Mouse (Mus musculus): ENCODE data around the gene Ripor1. TPM values are rescaled to one million over a fixed set of nuclear protein-coding genes. Genes with fewer than 3 reads are reported as not detected.
A peak's percentile ranks its signal among the peaks of the same experiment; 100 is the strongest.
"Not testable (repeated sequence)": the region's sequence is repeated elsewhere in the genome, so short reads cannot be mapped to it uniquely, and the experiment has no call there.

The Ripor1 gene
- polyA plus RNA-seq, 1 experiment, result 26.5 TPM

DNA sequence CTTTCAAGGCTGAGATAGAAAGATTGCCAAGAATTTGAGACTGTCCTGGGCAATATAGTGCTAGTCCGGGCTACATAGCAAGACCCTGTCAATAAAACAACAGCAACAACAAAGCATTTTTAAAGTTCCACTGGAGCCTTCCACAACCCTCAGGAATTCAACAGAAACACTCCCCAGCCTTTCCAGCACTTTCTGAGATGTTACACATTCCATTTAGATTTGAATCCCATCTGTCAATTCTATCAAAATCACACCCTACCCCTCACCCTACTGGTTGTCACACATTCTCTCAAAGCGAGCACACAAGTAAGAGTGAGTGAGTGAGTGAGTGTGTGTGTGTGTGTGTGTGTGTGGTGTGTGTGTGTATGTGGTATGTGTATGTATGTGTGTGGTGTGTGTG lies 12.6 kb upstream of the Ripor1 start:
- H3K36me3 ChIP-seq (ENCODE audit: control insufficient read depth, insufficient read depth, low read length, poor library complexity, severe bottlenecking), result no peaks in the 10 kb centered on the region
- no peak overlapping the region for H3K9ac ChIP-seq (ENCODE audit: low read depth, poor library complexity, severe bottlenecking)
- H3K27ac ChIP-seq (ENCODE audit: insufficient read depth, low read length), result no peak overlapping the region
- H3K9me3 ChIP-seq (replicated peaks; ENCODE audit: control insufficient read depth, insufficient read depth, low read length, poor library complexity, severe bottlenecking), result no peaks in the 10 kb centered on the region
- no peaks in the 10 kb centered on the region for H3K27me3 ChIP-seq (ENCODE audit: control insufficient read depth, insufficient read depth, low read length, poor library complexity, severe bottlenecking)
- no peak overlapping the region for H3K4me3 ChIP-seq (ENCODE audit: low read depth, low read length)
- H3K4me1 ChIP-seq (ENCODE audit: control insufficient read depth, insufficient read depth, low read length), result no peaks in the 10 kb centered on the region
- no peak for TF ChIP-seq EP300 (IDR thresholded peaks at IDR 0.05; ENCODE audit: insufficient read depth, low read depth, low read length)
- TF ChIP-seq CTCF (IDR thresholded peaks at IDR 0.05; ENCODE audit: low read depth, low read length), result no peak
- TF ChIP-seq POLR2A (IDR thresholded peaks at IDR 0.05; ENCODE audit: insufficient read depth, low read length), result no peak

DNA sequence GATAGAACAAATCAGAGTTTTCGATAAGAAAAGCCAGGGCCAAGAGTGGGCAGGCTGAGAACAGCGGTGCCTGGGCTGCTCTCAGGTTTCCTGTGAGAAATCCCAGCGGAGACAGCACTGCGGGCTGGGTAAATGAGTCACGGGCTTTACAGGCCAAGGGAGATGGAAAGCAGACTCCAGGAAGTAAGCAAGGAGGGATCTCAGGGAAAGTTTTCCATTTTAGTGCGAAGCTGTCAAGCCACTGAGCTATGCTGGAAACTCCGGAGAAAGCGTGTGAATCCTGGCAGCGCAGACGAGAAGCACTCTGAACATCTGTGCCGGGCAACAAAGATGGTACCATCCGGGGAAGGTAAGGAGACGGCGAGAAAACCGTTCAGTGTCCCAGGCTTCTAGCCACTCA lies 11.2 kb upstream of the Ripor1 start:
- no peaks in the 10 kb centered on the region for H3K36me3 ChIP-seq (ENCODE audit: control insufficient read depth, insufficient read depth, low read length, poor library complexity, severe bottlenecking)
- H3K4me3 ChIP-seq (ENCODE audit: low read depth, low read length), result peak overlapping the region; percentile 20; the same call in 1 of the 2 replicates
- H3K9ac ChIP-seq (ENCODE audit: low read depth, poor library complexity, severe bottlenecking), result peak overlapping the region; percentile 80
- no peaks in the 10 kb centered on the region for H3K27me3 ChIP-seq (ENCODE audit: control insufficient read depth, insufficient read depth, low read length, poor library complexity, severe bottlenecking)
- no peak for TF ChIP-seq POLR2A (IDR thresholded peaks at IDR 0.05; ENCODE audit: insufficient read depth, low read length)
- TF ChIP-seq CTCF (IDR thresholded peaks at IDR 0.05; ENCODE audit: low read depth, low read length), result no peak
- no peak for TF ChIP-seq EP300 (IDR thresholded peaks at IDR 0.05; ENCODE audit: insufficient read depth, low read depth, low read length)
- no peaks in the 10 kb centered on the region for H3K9me3 ChIP-seq (replicated peaks; ENCODE audit: control insufficient read depth, insufficient read depth, low read length, poor library complexity, severe bottlenecking)
- H3K4me1 ChIP-seq (ENCODE audit: control insufficient read depth, insufficient read depth, low read length), result no peaks in the 10 kb centered on the region
- no peak overlapping the region for H3K27ac ChIP-seq (ENCODE audit: insufficient read depth, low read length)

DNA sequence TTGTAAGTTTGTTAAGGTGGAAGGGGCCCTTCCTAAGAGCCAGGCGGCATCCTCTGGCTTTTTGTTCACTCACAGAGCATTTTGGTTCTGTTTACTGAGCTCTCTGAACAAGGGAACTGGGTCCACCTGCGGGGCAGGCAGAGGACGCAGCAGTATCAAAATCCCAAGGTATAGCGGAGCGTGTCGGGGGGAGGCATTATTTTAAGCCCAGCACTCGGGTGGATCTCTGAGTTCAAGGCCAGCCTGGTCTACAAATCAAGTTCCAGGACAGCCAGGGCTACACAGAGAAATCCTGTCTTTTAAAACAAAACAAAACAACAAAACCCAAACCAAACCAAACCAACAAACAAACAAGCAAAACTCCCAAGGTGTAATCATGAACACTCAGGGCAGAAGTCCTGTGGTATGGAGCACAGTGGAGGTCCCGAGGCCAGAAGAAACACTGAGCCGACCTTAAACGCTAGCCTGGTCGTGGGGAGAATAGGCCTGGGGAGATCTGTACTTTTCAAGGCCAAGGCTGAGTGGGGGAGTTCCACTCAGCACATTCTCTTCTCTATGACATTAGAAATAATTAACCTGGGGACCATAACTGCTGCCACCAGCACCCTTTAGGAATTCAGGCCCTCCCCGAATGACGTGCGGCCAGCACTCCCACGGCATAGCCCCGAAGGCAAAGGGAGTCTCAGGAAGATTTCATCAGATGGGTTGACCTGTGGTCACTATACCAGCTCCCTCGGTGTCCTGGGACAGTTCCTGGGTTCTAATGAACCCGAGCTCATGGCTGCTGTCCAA lies 10.4 kb upstream of the Ripor1 start:
- Histone ChIP-seq H3K36me3 (ENCODE audit: control insufficient read depth, insufficient read depth, low read length, poor library complexity, severe bottlenecking) (no peaks in the 10 kb centered on the region), H3K4me1 (ENCODE audit: control insufficient read depth, insufficient read depth, low read length) (no peaks in the 10 kb centered on the region), H3K4me3 (ENCODE audit: low read depth, low read length) (no peak overlapping the region), H3K27me3 (ENCODE audit: control insufficient read depth, insufficient read depth, low read length, poor library complexity, severe bottlenecking) (no peaks in the 10 kb centered on the region), H3K27ac (ENCODE audit: insufficient read depth, low read length) (no peak overlapping the region), H3K9me3 (replicated peaks; ENCODE audit: control insufficient read depth, insufficient read depth, low read length, poor library complexity, severe bottlenecking) (no peaks in the 10 kb centered on the region), H3K9ac (ENCODE audit: low read depth, poor library complexity, severe bottlenecking) (peak overlapping the region; percentile 80)
- no peak for TF ChIP-seq POLR2A (IDR thresholded peaks at IDR 0.05; ENCODE audit: insufficient read depth, low read length)
- no peak for TF ChIP-seq EP300 (IDR thresholded peaks at IDR 0.05; ENCODE audit: insufficient read depth, low read depth, low read length)
- TF ChIP-seq CTCF (IDR thresholded peaks at IDR 0.05; ENCODE audit: low read depth, low read length), result no peak

DNA sequence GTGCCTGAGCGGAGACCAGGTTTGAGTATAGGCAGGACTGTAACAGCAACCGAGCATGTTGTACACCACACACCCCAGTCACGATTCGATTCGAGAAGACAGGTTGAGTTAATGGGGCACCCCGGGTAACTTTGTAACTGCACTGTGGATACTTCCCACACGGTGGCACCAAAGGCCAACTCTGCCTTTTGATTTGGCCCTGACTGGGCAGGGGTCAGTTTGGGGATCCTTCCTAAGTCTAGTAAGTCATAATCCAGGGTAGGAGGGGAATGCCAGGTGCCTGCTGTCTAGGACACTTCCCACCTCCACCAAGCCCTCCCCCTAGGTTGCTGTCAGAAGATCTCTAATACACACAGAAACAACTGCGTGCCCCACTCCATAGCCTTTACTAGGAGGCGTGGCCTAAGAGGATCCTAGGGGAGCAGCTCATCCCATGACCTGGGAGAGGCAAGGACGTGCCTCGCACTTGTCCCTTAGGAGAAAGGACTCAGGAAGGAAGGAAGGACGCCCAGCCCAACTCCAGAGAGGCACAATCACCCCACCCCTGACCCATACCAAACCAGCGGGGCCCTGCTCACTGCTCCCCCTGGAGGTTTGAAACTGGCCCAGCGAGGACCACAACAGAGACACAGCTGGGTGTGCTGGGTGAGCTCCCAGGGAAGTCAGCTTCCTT lies 8.6 kb upstream of the Ripor1 start:
- Histone ChIP-seq H3K36me3 (ENCODE audit: control insufficient read depth, insufficient read depth, low read length, poor library complexity, severe bottlenecking) (no peaks in the 10 kb centered on the region), H3K9me3 (replicated peaks; ENCODE audit: control insufficient read depth, insufficient read depth, low read length, poor library complexity, severe bottlenecking) (no peaks in the 10 kb centered on the region), H3K27ac (ENCODE audit: insufficient read depth, low read length) (peak overlapping the region; percentile 36), H3K4me3 (ENCODE audit: low read depth, low read length) (peak overlapping the region; percentile 9), H3K4me1 (ENCODE audit: control insufficient read depth, insufficient read depth, low read length) (no peaks in the 10 kb centered on the region), H3K27me3 (ENCODE audit: control insufficient read depth, insufficient read depth, low read length, poor library complexity, severe bottlenecking) (no peaks in the 10 kb centered on the region), H3K9ac (ENCODE audit: low read depth, poor library complexity, severe bottlenecking) (0 out of 2 replicates have a peak overlapping the region, but pooled peaks have one; percentile 0)
- TF ChIP-seq POLR2A (IDR thresholded peaks at IDR 0.05; ENCODE audit: insufficient read depth, low read length) (no peak), EP300 (IDR thresholded peaks at IDR 0.05; ENCODE audit: insufficient read depth, low read depth, low read length) (no peak), CTCF (IDR thresholded peaks at IDR 0.05; ENCODE audit: low read depth, low read length) (peak; percentile 81)

DNA sequence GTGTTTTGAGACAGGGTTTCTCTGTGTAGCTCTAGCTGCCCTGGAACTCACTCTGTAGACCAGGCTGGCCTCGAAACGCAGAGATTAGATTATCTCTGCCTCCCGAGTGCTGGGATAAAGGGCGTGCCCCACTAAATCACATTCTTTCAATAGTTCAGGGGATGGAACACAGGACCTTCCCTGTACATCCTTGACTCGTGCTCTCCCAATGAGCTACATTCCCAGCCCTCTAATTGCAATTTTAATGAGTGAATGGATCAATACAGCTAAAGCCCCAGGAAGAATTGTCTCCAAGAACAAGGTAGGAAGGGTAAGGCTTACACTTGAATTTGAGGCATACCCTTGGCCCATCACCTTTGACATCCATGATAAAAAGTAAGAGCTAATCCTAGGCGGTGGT lies 6.3 kb upstream of the Ripor1 start:
- no peak overlapping the region for H3K4me3 ChIP-seq (ENCODE audit: low read depth, low read length)
- TF ChIP-seq POLR2A (IDR thresholded peaks at IDR 0.05; ENCODE audit: insufficient read depth, low read length) (no peak), CTCF (IDR thresholded peaks at IDR 0.05; ENCODE audit: low read depth, low read length) (no peak), EP300 (IDR thresholded peaks at IDR 0.05; ENCODE audit: insufficient read depth, low read depth, low read length) (no peak)
- no peaks in the 10 kb centered on the region for H3K27me3 ChIP-seq (ENCODE audit: control insufficient read depth, insufficient read depth, low read length, poor library complexity, severe bottlenecking)
- H3K4me1 ChIP-seq (ENCODE audit: control insufficient read depth, insufficient read depth, low read length), result no peaks in the 10 kb centered on the region
- no peaks in the 10 kb centered on the region for H3K36me3 ChIP-seq (ENCODE audit: control insufficient read depth, insufficient read depth, low read length, poor library complexity, severe bottlenecking)
- H3K9ac ChIP-seq (ENCODE audit: low read depth, poor library complexity, severe bottlenecking), result no peak overlapping the region
- no peaks in the 10 kb centered on the region for H3K9me3 ChIP-seq (replicated peaks; ENCODE audit: control insufficient read depth, insufficient read depth, low read length, poor library complexity, severe bottlenecking)
- no peak overlapping the region for H3K27ac ChIP-seq (ENCODE audit: insufficient read depth, low read length)

DNA sequence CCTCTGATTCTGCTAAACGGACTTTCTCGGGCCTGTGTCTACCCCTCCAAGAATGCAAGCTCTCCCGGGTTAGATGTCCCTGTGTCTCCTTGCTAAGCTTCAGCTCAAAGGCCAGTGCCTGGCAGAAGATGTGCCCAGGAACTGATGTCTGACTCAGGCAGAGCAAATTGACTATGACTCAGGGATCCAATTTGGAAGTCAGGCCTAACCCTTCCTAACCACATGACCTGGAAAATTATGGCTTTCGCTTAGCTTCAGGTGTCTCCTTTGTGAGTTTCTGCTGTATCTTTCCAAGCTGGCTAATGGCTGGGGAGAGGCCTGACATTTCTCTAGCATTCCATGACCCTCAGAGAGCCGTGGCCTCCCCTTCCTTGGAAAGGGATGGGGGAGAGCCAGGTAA lies 3.8 kb upstream of the Ripor1 start:
- Histone ChIP-seq H3K9ac (ENCODE audit: low read depth, poor library complexity, severe bottlenecking) (no peak overlapping the region), H3K9me3 (replicated peaks; ENCODE audit: control insufficient read depth, insufficient read depth, low read length, poor library complexity, severe bottlenecking) (no peaks in the 10 kb centered on the region), H3K27me3 (ENCODE audit: control insufficient read depth, insufficient read depth, low read length, poor library complexity, severe bottlenecking) (no peaks in the 10 kb centered on the region), H3K4me1 (ENCODE audit: control insufficient read depth, insufficient read depth, low read length) (no peaks in the 10 kb centered on the region), H3K36me3 (ENCODE audit: control insufficient read depth, insufficient read depth, low read length, poor library complexity, severe bottlenecking) (no peaks in the 10 kb centered on the region), H3K4me3 (ENCODE audit: low read depth, low read length) (no peak overlapping the region), H3K27ac (ENCODE audit: insufficient read depth, low read length) (no peak overlapping the region)
- TF ChIP-seq EP300 (IDR thresholded peaks at IDR 0.05; ENCODE audit: insufficient read depth, low read depth, low read length), result no peak
- no peak for TF ChIP-seq POLR2A (IDR thresholded peaks at IDR 0.05; ENCODE audit: insufficient read depth, low read length)

DNA sequence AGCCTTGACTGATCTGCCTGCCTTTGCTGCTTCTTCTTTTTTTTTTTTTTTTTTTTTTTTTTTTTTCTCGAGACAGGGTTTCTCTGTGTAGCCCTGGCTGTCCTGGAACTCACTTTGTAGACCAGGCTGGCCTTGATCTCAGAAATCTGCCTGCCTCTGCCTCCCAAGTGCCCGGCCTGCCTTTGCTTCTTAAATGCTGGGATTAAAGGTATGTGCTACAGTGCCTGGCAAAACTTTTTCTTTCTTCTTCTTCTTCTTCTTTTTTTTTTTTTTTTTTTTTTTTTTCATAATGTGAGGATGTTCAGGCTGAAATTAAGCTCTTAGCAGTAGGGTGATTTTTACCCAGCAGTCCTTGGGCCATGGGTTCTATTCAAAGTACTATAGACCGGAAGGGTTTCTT lies 2.5 kb upstream of the Ripor1 start:
- not testable (repeated sequence) for H3K36me3 ChIP-seq (ENCODE audit: control insufficient read depth, insufficient read depth, low read length, poor library complexity, severe bottlenecking); H3K27me3 ChIP-seq (ENCODE audit: control insufficient read depth, insufficient read depth, low read length, poor library complexity, severe bottlenecking); H3K9ac ChIP-seq (ENCODE audit: low read depth, poor library complexity, severe bottlenecking); H3K4me3 ChIP-seq (ENCODE audit: low read depth, low read length); H3K4me1 ChIP-seq (ENCODE audit: control insufficient read depth, insufficient read depth, low read length); H3K27ac ChIP-seq (ENCODE audit: insufficient read depth, low read length); H3K9me3 ChIP-seq (replicated peaks; ENCODE audit: control insufficient read depth, insufficient read depth, low read length, poor library complexity, severe bottlenecking)
